Mouse (Mus musculus): ENCODE measurements at regions not wholly inside any gene's neighbourhood (a gene's known extent, or its start where the extent isn't known, plus 50 kb on each side); places are given as distances from the start of the nearest gene placed in this dataset.

DNA sequence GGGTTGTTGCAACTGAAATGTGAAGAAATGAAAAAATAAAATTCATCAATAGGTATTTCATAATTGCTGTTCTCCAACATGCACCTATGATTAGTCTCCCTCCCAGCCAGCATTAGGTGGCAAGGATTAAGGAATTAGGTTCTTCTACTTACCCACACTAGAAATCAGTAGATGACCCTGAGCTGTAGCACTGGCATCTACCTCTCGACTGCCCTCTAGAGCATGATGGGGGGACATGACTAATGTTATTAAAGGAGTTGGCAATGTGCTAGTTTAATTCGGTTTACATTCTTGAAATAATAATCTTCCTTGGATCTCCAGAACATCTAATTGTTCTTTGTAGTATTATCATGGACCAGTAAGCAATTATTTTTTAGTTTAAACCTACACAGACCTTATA, 370.9 kb downstream of the Dcdc2c start:
- no peak for DNase-seq (ENCODE audit: low read depth)

DNA sequence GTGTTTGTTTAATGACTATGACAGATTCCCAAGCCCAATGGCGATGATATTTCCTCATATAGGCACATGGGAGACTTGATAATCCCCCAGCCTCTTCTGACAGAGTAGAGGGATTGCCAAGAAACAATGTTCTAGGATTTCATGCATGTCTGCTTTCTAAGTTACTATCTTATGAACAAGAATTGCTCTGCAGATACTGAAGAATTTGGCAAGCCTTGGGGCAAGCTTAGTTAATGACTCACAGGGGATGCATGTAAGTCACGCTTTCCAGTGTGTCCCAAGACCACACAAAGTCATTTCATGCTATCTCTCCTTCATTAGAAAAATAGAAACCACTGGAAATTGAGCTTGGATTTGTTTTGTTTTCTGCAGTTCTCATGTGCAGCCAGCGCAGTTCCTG, 376.2 kb downstream of the Dcdc2c start:
- DNase-seq (ENCODE audit: low read depth): no peak

DNA sequence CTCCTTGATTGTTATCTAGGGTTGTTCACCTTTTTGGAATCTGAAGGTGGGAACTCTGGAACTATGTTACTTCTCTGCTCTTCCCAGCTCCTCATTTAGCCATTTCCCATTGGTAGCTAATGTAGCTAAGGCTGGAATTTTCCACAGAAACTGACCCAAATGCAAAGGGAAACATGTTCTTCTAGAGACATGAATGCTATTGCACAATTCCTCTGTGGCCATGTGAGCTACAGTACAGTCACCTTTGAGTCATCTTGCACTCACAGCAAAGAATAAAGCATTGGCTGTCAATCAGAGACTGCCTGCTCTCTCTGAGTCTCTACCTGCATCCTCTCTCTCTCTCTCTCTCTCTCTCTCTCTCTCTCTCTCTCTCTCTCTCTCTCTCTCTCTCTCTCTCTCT, 378.1 kb downstream of the Dcdc2c start:
- no peak for DNase-seq (ENCODE audit: low read depth)

DNA sequence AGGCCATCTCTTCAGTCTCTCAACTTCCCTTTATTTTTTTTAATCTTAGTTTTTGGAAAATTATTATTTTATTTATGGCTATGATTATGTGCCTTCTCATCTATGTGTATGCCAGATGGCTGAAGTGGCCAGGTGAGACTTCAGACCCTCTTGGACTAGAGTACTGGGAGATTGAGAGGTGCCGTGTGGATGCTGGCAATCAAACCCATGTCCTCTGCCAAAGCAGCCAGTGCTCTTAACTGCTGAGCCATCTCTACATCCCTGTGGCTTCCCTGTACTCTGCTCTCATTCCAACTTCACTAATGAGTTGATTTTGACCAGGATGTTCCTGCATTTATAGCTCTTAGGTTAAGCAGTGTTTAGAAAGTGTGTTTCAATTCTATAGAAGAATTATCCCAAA, 393.4 kb downstream of the Dcdc2c start:
- DNase-seq (ENCODE audit: low read depth): no peak

DNA sequence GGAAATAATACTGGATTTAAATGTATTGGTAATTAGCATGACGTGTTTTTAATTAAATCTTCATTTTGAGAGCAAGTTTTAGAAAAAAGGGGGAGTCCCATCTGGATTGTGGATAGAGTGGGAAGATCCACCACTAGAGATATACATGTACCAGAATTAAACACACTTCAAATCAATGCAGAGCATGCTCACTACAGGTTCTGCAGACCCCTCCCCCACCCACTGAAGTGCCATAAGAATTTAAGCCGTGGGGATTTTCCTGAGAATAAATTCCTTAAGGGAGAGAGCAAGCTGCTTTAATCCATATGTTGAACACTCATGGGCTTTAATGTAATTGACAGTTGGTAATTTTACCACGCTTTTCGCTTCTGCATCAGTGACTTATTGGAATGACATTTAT, 401.4 kb downstream of the Dcdc2c start:
- DNase-seq (ENCODE audit: low read depth): no peak

DNA sequence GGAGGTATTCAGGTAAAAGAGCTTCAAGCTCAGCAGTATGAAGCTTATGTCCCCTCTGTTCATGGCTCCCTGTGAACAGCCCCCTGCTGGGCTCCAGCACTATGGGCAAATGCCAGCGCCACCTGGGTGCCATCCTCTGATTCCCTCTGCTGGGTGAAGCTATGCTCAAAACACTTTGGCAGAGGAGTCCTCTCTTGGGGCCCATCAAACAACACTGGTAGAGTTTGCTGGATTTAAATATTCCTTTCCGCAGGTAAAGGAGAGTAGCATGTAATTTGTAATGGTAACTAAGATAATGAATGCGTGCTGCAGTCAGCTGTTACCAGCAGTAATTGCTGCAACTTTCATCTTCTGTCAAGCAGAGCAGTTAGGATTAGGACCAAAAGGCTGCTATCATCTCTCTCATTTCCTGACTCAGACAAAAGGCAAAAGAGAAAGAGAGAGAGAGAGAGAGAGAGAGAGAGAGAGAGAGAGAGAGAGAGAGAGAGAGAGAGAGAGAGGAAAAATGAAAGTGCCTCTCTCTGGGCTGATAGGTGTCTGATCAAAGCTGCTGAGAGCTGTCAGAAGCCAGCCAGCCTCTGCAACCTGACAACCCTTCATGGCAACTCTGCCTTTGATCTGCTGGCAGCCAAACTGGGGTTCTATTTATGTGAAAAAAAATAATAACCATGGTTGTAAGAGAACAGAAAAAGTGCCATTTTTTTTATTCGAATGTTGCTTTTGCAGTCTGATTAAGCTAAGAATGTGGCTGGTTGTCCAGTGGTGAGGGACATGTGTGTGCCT, 416.2 kb downstream of the Dcdc2c start:
- DNase-seq (ENCODE audit: low read depth): no peak

DNA sequence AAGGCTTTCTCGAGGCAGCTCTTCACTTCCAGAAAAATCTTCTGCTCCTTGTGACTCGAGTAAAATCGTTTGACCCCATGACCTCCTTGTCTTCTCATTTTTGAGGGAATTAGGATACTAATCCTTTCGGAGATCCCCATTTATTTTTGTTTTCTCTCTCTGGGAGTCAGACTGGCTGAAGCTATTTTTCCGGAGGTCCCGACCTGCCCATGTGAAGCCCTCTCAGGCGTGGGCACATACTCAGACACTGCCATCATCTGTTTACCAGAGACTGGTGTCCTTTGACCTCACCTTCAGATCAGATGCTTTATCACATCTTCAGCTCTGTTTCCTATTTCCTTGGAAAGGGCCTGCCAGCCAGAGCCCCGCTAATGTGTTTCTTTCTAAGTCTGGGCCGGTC, 429.4 kb downstream of the Dcdc2c start:
- no peak for DNase-seq (ENCODE audit: low read depth)

DNA sequence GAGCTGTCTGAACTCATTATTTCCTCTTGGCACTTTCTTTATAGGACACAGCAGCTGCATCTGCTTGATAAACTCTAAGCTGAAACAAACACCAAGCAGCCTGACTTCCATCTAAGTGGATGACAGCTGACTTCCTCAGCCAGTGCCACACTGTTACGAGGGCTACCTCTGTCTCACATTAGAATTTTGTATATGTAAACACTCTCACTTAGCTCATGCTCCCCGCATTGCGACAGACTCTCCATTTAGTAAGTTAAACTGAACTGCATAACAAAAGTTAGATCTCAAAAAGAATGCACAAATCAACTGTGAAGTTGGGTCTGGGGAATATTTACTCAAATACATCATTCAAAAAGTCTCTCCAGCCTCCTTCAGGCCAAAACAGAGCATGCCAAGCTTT, 432.1 kb downstream of the Dcdc2c start:
- no peak for DNase-seq (ENCODE audit: low read depth)

DNA sequence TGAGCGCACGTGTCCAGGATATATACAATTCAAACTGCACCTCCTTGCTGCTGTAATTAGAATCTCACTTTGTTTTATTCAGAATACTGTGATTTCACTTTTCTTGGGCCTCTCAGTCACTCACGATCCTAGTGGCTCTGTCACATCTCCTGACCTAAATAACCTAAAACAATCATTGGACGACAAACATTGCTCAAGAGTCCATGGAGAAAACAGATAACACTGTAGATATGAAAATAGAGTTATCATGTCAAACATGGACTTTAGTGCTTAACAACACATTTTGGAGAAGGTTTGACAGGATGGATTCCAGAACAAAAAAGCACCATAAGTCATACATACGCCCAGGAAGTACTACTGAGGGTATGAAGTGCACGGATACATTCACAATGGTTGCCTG, 461.5 kb downstream of the Dcdc2c start:
- DNase-seq (ENCODE audit: low read depth): no peak

DNA sequence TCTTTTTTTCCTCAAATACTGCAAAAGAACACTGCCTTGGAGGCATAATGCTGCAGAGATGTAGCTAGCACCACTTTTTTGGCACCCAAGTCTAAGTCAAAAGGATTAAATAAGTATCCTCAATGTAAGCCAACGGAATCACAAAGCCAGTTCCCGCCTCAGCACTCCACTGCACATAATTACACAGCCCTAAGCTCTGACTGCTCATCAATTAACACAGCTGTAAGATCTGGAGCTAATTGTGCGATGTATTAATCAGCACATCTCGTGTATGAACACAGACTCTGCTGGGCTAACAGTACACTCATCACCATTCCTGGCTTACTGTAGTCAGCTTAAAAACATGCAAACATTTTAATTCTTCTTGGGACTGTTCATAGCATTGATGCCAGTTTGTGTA, 466.7 kb downstream of the Dcdc2c start:
- DNase-seq (ENCODE audit: low read depth): no peak

DNA sequence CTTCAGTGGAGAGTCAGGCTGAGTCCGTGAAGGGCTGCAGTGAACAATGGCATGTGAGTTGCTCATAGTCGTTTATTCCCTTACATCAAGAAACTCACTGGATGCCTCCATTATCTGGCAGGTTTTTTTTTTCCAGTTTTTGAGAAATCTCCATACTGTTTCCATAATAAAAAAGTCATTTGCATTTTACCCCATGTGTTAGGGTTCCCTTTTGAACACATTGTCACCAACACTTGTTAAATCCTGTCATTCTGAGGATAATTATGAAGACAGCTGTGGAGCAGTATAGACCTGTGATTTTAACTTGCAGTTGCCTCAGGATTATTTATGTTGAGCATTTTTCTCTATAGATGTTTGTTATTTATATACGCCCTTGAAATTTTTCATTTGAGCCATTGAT, 475.6 kb downstream of the Dcdc2c start:
- no peak for DNase-seq (ENCODE audit: low read depth)

DNA sequence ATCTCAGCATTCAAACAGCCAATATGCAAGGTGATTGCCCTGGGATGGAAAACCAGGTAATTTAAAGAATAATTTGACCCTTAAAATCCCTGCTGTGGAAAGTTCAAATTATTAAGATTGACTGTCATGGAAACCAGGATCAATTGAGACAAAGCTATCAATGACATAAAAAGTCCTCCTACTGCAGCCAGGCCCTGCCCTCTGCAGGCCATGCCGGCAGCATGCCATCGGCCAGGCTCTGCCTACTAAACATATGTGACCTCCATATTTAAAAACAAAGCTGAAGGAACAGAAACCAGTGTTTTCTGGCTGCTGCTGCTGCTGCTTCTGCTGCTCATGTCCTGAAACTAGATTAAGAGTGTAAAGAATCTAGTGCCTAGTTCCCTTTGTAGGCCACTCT, 483.6 kb downstream of the Dcdc2c start:
- DNase-seq (ENCODE audit: low read depth): no peak

DNA sequence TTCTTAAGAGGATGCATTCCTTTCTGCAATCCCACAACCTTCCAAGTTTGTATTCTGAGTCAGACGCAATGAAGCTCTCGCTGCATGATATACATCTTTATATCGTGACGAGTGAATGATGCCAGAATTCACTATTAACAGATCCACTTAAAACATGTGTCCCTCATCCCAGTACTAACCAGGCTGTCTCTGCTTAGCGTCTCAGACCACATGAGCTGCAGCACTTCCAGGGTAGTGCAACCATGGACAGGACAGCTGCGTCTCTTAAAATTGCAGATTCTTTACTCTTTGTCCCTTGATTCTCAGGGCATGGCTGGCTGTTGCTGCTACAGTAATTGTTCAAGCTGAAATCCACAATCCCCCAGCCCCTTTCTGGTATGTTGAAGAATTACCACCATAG, 491.9 kb downstream of the Dcdc2c start:
- DNase-seq (ENCODE audit: low read depth): no peak

DNA sequence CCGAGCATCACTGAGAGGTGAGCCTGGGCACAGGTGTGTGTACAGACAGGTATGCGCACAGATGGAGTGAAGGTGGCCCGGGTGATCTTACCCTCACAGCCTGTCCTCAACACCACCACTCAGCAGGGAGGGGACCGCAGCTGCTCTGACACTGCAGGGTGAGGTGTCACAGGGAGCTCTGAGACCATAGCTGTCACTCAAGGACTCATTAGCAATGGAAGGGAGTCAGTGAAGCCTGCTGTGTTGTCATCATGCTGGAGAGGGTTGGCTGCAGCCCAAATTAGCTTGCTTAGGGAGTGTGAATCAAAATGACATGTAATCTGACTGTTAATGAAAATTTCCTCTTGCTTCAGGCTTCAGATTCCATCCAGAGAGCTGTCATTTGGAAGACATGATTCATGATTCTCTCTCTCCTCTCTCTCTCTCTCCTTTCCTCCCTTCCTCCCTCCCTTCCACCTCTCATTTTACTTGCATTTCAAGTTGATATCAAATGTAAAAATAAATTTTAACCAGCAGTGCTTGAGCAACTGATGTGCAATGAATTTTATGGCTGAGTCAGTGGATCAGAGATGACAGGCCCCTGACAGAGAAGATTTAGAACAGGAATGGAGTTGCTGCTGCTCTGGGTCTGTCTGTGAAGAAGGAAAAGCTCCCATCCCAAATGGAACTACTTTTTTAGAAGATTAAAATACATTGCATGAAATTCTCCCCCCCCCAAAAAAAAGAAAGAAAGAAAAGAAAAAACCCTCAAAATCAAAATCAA, 496.5 kb downstream of the Dcdc2c start:
- DNase-seq (ENCODE audit: low read depth): no peak

DNA sequence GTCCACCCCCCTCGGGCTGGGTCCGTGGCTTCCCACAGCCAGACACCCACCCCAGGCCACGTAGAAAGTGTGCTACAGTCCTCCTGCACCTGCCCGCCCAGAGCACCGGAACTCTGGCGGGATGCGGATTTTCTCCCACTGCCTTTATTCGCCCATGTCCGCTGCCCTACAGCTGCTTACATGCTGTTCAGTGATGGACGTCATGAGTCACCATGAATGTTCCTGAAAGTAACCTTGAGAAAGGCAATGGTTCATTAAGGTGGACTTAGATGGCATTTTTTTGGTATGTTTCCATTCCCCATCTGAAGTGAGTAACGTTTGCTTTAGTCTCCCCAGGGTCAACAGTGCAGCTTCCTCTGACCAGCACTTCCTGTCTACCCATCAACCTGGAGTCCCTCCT, 497.8 kb downstream of the Dcdc2c start:
- no peak for DNase-seq (ENCODE audit: low read depth)

DNA sequence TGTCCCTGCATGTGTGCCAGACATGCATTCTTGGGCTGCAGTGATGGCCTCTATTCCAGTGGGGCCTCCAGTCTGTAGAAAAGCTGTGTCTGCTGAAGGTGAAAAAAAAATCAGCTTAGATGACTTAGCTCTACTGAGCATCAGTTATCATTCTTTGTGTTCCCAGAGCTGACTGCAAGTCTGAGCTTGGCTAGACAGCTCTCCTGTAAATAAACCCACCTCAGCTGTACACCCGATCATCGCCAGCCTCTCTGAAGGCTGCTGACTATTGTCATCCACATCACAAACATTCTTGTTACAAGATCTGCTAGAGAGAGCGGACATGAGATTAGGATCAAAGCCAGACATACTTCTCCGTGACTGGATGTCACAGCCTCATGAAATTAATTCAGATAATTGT, 504.2 kb downstream of the Dcdc2c start:
- no peak for DNase-seq (ENCODE audit: low read depth)

DNA sequence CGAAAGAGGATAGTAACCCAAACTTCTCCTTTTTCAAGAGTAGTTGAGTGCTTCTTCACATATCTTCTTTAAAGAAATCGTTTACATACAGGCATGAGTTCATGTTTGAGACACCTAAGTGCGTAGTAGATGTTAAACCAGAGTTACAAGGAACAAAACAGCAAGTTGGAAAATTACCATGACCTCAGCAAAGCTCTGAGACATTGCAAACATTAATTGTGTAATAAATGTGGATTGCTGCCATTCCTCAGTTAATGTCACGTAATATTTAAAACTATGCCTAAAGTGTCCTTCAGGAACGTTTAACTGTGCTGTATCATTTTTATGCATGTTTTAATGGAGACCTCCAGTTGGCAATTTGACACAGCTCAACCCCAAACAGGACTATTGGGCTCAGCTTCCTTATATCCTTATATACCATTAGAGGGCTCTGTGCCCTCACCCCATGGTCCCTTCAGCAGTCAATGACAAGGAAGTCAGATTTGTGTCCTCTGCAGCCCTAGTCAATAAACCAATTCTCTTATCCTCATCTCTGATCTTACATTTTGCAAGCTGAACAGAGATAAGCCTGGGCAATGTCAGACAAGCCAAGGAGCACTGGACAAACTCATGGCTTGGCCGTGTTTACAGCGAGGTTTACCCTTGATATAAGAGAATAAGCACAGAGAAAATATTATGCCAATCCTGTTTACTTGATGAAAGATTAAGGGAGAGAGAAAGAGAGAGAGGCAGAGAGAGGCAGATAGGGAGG, 513.9 kb downstream of the Dcdc2c start:
- DNase-seq (ENCODE audit: low read depth): peak; percentile 20

DNA sequence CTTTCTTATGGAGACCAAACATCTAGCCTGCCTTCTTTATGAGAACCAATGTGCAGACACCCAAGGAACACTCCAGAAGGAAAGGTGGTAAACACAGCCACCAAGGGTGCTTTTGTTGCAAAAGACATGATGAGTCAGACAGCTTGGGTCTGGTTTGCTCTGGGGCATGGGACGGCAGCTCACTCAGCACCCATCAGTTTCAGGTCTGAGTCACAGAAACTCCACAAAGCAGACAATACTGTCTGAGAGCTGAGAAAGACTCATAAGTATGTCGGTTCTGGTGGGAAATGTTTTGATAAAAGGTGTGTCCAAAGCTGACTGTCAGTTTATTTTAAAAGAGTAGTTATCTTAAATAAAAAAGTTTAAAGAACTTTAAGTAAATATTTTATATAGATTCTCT, 553.0 kb downstream of the Dcdc2c start:
- no peak for DNase-seq (ENCODE audit: low read depth)

DNA sequence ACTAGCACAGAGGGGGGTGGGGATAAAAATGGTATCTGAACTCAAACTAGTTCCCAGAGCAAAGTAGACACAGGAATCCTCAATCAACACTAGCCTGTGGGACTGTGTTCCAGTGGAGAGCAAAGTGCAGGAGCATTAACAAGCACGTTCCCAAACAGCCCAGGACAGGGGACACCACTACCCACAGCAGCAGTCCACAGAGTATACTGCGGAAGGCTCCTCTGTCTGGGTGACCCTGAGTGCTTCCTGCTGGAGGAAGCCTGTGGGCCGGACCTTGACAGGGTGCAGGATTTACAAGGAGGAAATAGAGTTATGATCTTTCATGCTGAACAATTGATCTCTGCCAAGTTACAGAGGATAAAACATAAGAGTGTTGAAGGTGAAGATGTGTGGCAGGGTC, 560.0 kb downstream of the Dcdc2c start:
- no peak for DNase-seq (ENCODE audit: low read depth)

DNA sequence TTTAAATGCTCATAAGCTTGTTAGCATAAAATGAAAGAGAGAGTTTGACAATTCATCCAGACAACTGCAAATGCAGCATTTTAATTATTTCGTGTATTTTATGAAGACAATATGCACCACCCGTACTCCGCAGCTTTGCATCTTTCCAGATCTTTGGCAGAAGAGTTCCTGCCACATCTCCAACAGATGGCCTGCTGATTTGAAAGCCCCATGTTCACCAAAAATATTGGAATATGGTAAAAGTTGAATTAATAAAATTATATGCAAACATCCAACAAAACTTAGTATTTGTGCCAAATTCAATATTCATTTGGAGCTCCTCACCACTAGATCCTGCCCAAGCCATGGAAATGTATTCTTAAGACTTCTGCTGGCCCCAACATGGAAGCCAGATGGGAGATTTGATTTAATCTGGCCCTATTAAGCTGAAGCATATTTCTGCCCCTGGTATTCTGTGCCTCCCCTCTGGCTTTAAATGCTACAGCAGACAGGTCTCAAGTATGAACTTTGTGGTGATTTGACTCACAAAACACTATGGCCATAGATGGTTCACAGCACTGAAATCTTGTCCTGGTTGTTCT, 567.8 kb downstream of the Dcdc2c start:
- DNase-seq (ENCODE audit: low read depth): no peak

DNA sequence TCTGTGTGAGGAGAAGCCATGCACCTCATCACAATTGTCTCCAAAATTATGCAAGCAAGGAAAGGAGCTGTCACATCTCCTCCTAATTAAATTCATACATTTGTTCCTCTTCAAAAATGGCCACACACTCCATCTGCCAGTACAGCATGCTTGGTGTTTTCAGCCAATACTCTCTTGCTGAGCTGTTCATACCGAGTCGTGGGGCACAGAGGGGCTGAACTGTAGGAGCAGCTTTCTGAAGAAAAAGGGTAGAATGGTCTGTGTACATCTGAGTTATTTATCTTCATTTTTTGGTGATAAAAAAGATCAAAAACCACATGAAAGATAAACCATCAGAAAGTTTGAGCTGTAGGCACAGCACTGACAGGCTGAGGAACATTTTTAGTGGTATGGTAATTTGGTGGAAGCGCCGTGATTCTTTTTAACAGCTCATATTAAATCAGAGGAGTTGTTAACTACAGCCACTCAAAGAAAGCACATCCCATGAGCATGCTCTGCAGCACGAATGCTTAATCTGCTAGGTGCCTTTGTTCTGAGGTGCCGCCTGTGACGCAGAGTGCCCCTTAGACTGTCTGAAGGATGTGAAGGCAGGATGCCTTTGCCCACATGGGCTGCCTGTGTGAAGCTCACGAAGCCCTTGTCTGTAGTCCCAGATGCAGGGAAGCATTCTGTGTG, 573.8 kb downstream of the Dcdc2c start:
- DNase-seq (ENCODE audit: low read depth): no peak
